Comparison of ENCODE assay signal across 18 mouse cellular contexts in the genomic region with DNA sequence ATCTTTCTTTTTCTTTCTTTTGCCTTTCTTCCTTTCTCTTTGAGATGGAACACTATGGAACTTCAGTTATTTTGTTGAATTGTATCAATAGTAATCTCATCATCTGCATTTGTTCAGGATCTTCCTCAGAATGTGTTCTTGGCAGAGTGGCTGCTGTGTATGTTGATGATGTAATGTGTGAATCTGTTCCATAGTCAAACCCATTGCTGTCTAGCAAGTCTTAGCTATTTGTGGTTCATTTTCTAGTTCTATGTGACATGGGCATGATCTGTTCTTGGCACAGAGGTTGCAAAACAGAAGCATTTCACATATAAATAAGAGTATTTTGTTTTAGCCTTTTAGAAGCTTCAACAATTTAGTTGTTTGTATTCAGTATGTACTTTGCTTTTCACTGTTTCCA.
DNase-seq lines count a peak whose midpoint lies in the region; ATAC-seq and TF ChIP-seq lines count a peak whose summit lies in the region.
"Had no signal": no experiment of that assay in that cellular context is flagged by ENCODE, and none has a peak within 500 bp of the region (broad histone marks: within the 10 kb centered on the region; RNA-seq: fewer than 3 reads in every experiment).

No protein-coding gene starts in this region.

- no peak overlapping the region for H3K4me2 ChIP-seq in forebrain, postnatal 0 days (ENCODE audit: low read depth)
- H3K4me2 ChIP-seq: embryonic facial prominence, embryonic 13.5 days; embryonic facial prominence, embryonic 15.5 days; forebrain, embryonic 13.5 days had no signal

- peak; percentile 16 for DNase-seq in forebrain, postnatal 0 days
- DNase-seq in forebrain, embryonic 10.5 days (ENCODE audit: extremely low spot score, low spot score): no peak
- no peak for DNase-seq in layer of hippocampus, adult 2 months (ENCODE audit: low spot score in 2 of 2)
- no peak for DNase-seq in layer of hippocampus, postnatal 10 days (ENCODE audit: low spot score in 2 of 2)
- peak; percentile 69 for DNase-seq in brain, adult 2 months (ENCODE audit: low read depth, low spot score)
- no peak for DNase-seq in embryo, embryonic 9.5 days (ENCODE audit: extremely low spot score)
- DNase-seq: adrenal gland, adult 2 months; adrenal gland, postnatal 10 days; adrenal gland, postnatal 25 days; cerebellum, adult 11-12 months; cerebellum, adult 2 months; cerebellum, adult 9-10 months; cerebellum, postnatal 10 days; cerebellum, postnatal 25 days had no signal

- H3K9ac ChIP-seq in forebrain, postnatal 0 days: no peak overlapping the region
- H3K9ac ChIP-seq: embryonic facial prominence, embryonic 13.5 days; embryonic facial prominence, embryonic 15.5 days; forebrain, embryonic 13.5 days had no signal

- no peak for TF ChIP-seq CTCF in forebrain, postnatal 0 days (IDR thresholded peaks at IDR 0.05; ENCODE audit: low read depth)
- TF ChIP-seq CTCF in layer of hippocampus, adult 2 months (conservative IDR thresholded peaks at IDR 0.05): no peak

- peak; percentile 77 for ATAC-seq in forebrain, postnatal 0 days
- ATAC-seq: forebrain, embryonic 13.5 days had no signal

- H3K27me3 ChIP-seq in forebrain, postnatal 0 days (ENCODE audit: insufficient read depth, low read length): no peaks in the 10 kb centered on the region
- H3K27me3 ChIP-seq in forebrain, embryonic 10.5 days (ENCODE audit: poor library complexity, severe bottlenecking): no peaks in the 10 kb centered on the region
- H3K27me3 ChIP-seq: embryonic facial prominence, embryonic 13.5 days; embryonic facial prominence, embryonic 15.5 days; forebrain, embryonic 13.5 days had no signal

- no peak overlapping the region for H3K27ac ChIP-seq in forebrain, postnatal 0 days (ENCODE audit: low read depth, low read length)
- no peak overlapping the region for H3K27ac ChIP-seq in forebrain, embryonic 10.5 days
- H3K27ac ChIP-seq in layer of hippocampus, adult 2 months: peak overlapping the region; percentile 12; the same call in 1 of the 2 replicates
- H3K27ac ChIP-seq: embryonic facial prominence, embryonic 13.5 days; embryonic facial prominence, embryonic 15.5 days; forebrain, embryonic 13.5 days had no signal

- no peaks in the 10 kb centered on the region for H3K36me3 ChIP-seq in forebrain, postnatal 0 days (ENCODE audit: insufficient read depth)
- no peaks in the 10 kb centered on the region for H3K36me3 ChIP-seq in forebrain, embryonic 10.5 days (replicated peaks)
- H3K36me3 ChIP-seq: embryonic facial prominence, embryonic 13.5 days; embryonic facial prominence, embryonic 15.5 days had no signal

- no peaks in the 10 kb centered on the region for H3K4me1 ChIP-seq in forebrain, postnatal 0 days (ENCODE audit: insufficient read depth)
- no peaks in the 10 kb centered on the region for H3K4me1 ChIP-seq in forebrain, embryonic 10.5 days
- H3K4me1 ChIP-seq: embryonic facial prominence, embryonic 13.5 days; embryonic facial prominence, embryonic 15.5 days; forebrain, embryonic 13.5 days had no signal

- no peaks in the 10 kb centered on the region for H3K9me3 ChIP-seq in forebrain, postnatal 0 days (ENCODE audit: low read length)
- H3K9me3 ChIP-seq in forebrain, embryonic 10.5 days: no peaks in the 10 kb centered on the region
- H3K9me3 ChIP-seq: embryonic facial prominence, embryonic 13.5 days; embryonic facial prominence, embryonic 15.5 days; forebrain, embryonic 13.5 days had no signal

- H3K4me3 ChIP-seq in forebrain, postnatal 0 days (ENCODE audit: low read depth, low read length): no peak overlapping the region
- no peak overlapping the region for H3K4me3 ChIP-seq in forebrain, embryonic 10.5 days
- no peak overlapping the region for H3K4me3 ChIP-seq in layer of hippocampus, adult 2 months
- H3K4me3 ChIP-seq: embryonic facial prominence, embryonic 13.5 days; embryonic facial prominence, embryonic 15.5 days; erythroblast, embryonic 14.5 days; forebrain, embryonic 13.5 days had no signal

Comparison
In these comparisons a context has a peak if more than half of its experiments do, and no peak if none do; other contexts are left out.
1. DNase-seq: peak in forebrain, postnatal 0 days (single experiment) and brain, adult 2 months (single experiment); none in forebrain, embryonic 10.5 days (single experiment), layer of hippocampus, adult 2 months (0 of 2), layer of hippocampus, postnatal 10 days (0 of 2) and embryo, embryonic 9.5 days (single experiment).